Mouse (Mus musculus): ENCODE results near the gene Nfrkb.

The Nfrkb gene

GRCm38 (mm10) chr9:31428971-31429370 lies 43.0 kb downstream of the Nfrkb start:
- DNase-seq (ENCODE audit: low read depth, low spot score) = no peak

GRCm38 (mm10) chr9:31430011-31430410 lies 44.0 kb downstream of the Nfrkb start:
- no peak for DNase-seq (ENCODE audit: low read depth, low spot score)

- DNase-seq (ENCODE audit: low read depth, low spot score) = no peak
These were observed 45.8 kb downstream of the Nfrkb start for GRCm38 (mm10) chr9:31431751-31432150.

- DNase-seq (ENCODE audit: low read depth, low spot score) = no peak
These were observed 46.5 kb downstream of the Nfrkb start for GRCm38 (mm10) chr9:31432336-31432975.

- DNase-seq (ENCODE audit: low read depth, low spot score) = no peak
These were observed 47.4 kb downstream of the Nfrkb start for GRCm38 (mm10) chr9:31433431-31433830.

GRCm38 (mm10) chr9:31435415-31435814 lies 49.4 kb downstream of the Nfrkb start:
- no peak for DNase-seq (ENCODE audit: low read depth, low spot score)

GRCm38 (mm10) chr9:31437861-31438260 lies 51.9 kb downstream of the Nfrkb start:
- no peak for DNase-seq (ENCODE audit: low read depth, low spot score)

GRCm38 (mm10) chr9:31438834-31439233 lies 52.8 kb downstream of the Nfrkb start:
- no peak for DNase-seq (ENCODE audit: low read depth, low spot score)

GRCm38 (mm10) chr9:31439341-31439740 lies 53.3 kb downstream of the Nfrkb start:
- DNase-seq (ENCODE audit: low read depth, low spot score) = no peak

- DNase-seq (ENCODE audit: low read depth, low spot score) = no peak
These were observed 54.4 kb downstream of the Nfrkb start for GRCm38 (mm10) chr9:31440366-31440765.

GRCm38 (mm10) chr9:31441487-31441886 lies 55.5 kb downstream of the Nfrkb start:
- DNase-seq (ENCODE audit: low read depth, low spot score) = no peak

GRCm38 (mm10) chr9:31444236-31444635 lies 58.2 kb downstream of the Nfrkb start:
- no peak for DNase-seq (ENCODE audit: low read depth, low spot score)

- no peak for DNase-seq (ENCODE audit: low read depth, low spot score)
These were observed 63.3 kb downstream of the Nfrkb start for GRCm38 (mm10) chr9:31449145-31449772.

GRCm38 (mm10) chr9:31452166-31452565 lies 66.2 kb downstream of the Nfrkb start:
- DNase-seq (ENCODE audit: low read depth, low spot score) = no peak

GRCm38 (mm10) chr9:31454356-31454755 lies 68.4 kb downstream of the Nfrkb start:
- DNase-seq (ENCODE audit: low read depth, low spot score) = no peak

GRCm38 (mm10) chr9:31463190-31463589 lies 77.2 kb downstream of the Nfrkb start:
- DNase-seq (ENCODE audit: low read depth, low spot score) = no peak

GRCm38 (mm10) chr9:31463692-31464474 lies 77.9 kb downstream of the Nfrkb start, which contains the start of gene Tmem45b:
Gene Tmem45b, minus strand, starts transcription at chr9:31464462.
- DNase-seq (ENCODE audit: low read depth, low spot score) = no peak
